Mouse (Mus musculus) neural tube, embryonic 12.5 days (tissue): ENCODE results near the gene Ube2cbp. TPM values are rescaled to one million over a fixed set of nuclear protein-coding genes. Genes with fewer than 3 reads are reported as not detected.
A peak's percentile ranks its signal among the peaks of the same experiment; 100 is the strongest.

Experiments used
- ATAC-seq: fragments of 200-750 bp; cut with Nextera tagmentation; 2 replicates; pipeline ENCODE4 v1.8.0; 2017; ENCODE audit warnings: low read depth, mild to moderate bottlenecking, moderate TSS enrichment, moderate library complexity; ENCODE audit not compliant: low FRiP score
- H3K27ac ChIP-seq: fragments of 300-500 bp; sonication (generic); 2 replicates; pipeline ENCODE4 v1.5.1; 2016
- H3K27me3 ChIP-seq: fragments of 300-500 bp; sonication (generic); replicated peaks from 2 replicates; pipeline ENCODE4 v1.6.1; 2016; ENCODE audit warnings: mild to moderate bottlenecking
- H3K36me3 ChIP-seq: fragments of 300-500 bp; sonication (generic); 2 replicates; pipeline ENCODE4 v1.6.1; 2016; ENCODE audit warnings: mild to moderate bottlenecking
- H3K4me1 ChIP-seq: fragments of 300-500 bp; sonication (generic); 2 replicates; pipeline ENCODE4 v1.6.1; 2016
- H3K4me2 ChIP-seq: fragments of 300-500 bp; sonication (generic); replicated peaks from 2 replicates; pipeline ENCODE4 v1.6.1; 2016; ENCODE audit warnings: mild to moderate bottlenecking
- H3K4me3 ChIP-seq: fragments of 300-500 bp; sonication (generic); 2 replicates; pipeline ENCODE4 v1.5.1; 2016
- H3K9ac ChIP-seq: fragments of 300-500 bp; sonication (generic); 2 replicates; pipeline ENCODE4 v1.6.1; 2016; ENCODE audit warnings: mild to moderate bottlenecking
- H3K9me3 ChIP-seq: fragments of 300-500 bp; sonication (generic); 2 replicates; pipeline ENCODE4 v1.6.1; 2016; ENCODE audit warnings: mild to moderate bottlenecking
- WGBS: fragments of 180-500 bp; shearing (Covaris S2); methylation state at CpG from one replicate; pipeline ENCODE4 v1.1.7; 2016; 5-methylcytosine and 5-hydroxymethylcytosine counted together
- polyA plus RNA-seq: library from polyadenylated mRNA; unstranded; fragments of >200 nt; fragmentation: Nextera tagmentation; extraction: Ambion mirVana; gene quantifications from 2 replicates; pipeline ENCODE4 v1.2.1, GENCODE M21; 2016

The Ube2cbp gene
- polyA plus RNA-seq, 1 experiment from 2014 or later: 7.0 TPM

- ATAC-seq: no peak
- H3K4me3 ChIP-seq: no peak overlapping the region
- 64% methylated on average over 5 of the region's 5 CpGs for WGBS
- no peak overlapping the region for H3K27ac ChIP-seq
- H3K36me3 ChIP-seq: no peaks in the 10 kb centered on the region
- H3K27me3 ChIP-seq: no peaks in the 10 kb centered on the region
- H3K4me2 ChIP-seq: no peak overlapping the region
- no peak overlapping the region for H3K9ac ChIP-seq
- H3K9me3 ChIP-seq: no peaks in the 10 kb centered on the region
- H3K4me1 ChIP-seq: no peaks in the 10 kb centered on the region
Measured at GRCm38 (mm10) chr9:86298131-86298530, 166.6 kb downstream of the Ube2cbp start.

- H3K36me3 ChIP-seq: no peaks in the 10 kb centered on the region
- no peak overlapping the region for H3K4me2 ChIP-seq
- WGBS: 72% methylated on average over 8 of the region's 8 CpGs
- no peak overlapping the region for H3K27ac ChIP-seq
- no peak overlapping the region for H3K9ac ChIP-seq
- no peak for ATAC-seq
- H3K4me3 ChIP-seq: no peak overlapping the region
- H3K27me3 ChIP-seq: no peaks in the 10 kb centered on the region
- no peaks in the 10 kb centered on the region for H3K9me3 ChIP-seq
- no peaks in the 10 kb centered on the region for H3K4me1 ChIP-seq
Measured at GRCm38 (mm10) chr9:86296683-86297638, 167.8 kb downstream of the Ube2cbp start.

GRCm38 (mm10) chr9:86287570-86287954 is 177.2 kb downstream of the Ube2cbp start:
- WGBS: 80% methylated on average over 3 of the region's 3 CpGs
- no peak overlapping the region for H3K27ac ChIP-seq
- H3K36me3 ChIP-seq: no peaks in the 10 kb centered on the region
- no peak for ATAC-seq
- no peaks in the 10 kb centered on the region for H3K27me3 ChIP-seq
- no peak overlapping the region for H3K4me3 ChIP-seq
- 0 out of 2 replicates have a peak, but pooled peaks cover 6% of the 10 kb centered on the region for H3K9me3 ChIP-seq
- no peak overlapping the region for H3K4me2 ChIP-seq
- H3K4me1 ChIP-seq: no peaks in the 10 kb centered on the region
- H3K9ac ChIP-seq: no peak overlapping the region

- H3K27me3 ChIP-seq: no peaks in the 10 kb centered on the region
- no peak overlapping the region for H3K4me3 ChIP-seq
- no peaks in the 10 kb centered on the region for H3K4me1 ChIP-seq
- WGBS: 84% methylated on average over 2 of the region's 2 CpGs
- H3K9ac ChIP-seq: no peak overlapping the region
- H3K36me3 ChIP-seq: no peaks in the 10 kb centered on the region
- H3K27ac ChIP-seq: no peak overlapping the region
- no peak for ATAC-seq
- no peak overlapping the region for H3K4me2 ChIP-seq
- H3K9me3 ChIP-seq: 0 out of 2 replicates have a peak, but pooled peaks cover 6% of the 10 kb centered on the region
Measured at GRCm38 (mm10) chr9:86286830-86287569, 177.8 kb downstream of the Ube2cbp start.

DNA sequence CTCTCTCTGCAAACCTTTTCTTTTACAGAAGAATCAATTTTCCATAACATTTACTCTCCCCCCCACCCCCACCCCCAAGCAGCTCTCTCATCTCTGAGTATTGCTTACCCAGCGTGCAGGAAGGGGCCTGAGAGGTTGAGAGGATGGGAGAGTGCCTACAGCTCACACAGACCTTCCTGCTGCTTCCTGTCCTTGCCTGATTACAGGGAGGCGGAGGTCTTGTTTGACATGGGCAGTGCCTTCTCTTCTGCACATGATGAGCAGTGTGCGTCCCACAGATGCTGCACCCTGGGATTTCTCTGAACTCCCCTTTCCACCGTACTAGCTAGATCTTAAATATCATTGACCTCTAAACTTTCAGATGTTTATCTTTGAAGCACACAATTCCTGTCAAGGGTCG is 182.2 kb downstream of the Ube2cbp start:
- Histone ChIP-seq H3K27ac (no peak overlapping the region), H3K36me3 (no peaks in the 10 kb centered on the region), H3K9ac (no peak overlapping the region), H3K4me2 (no peak overlapping the region), H3K9me3 (0 out of 2 replicates have a peak, but pooled peaks cover 6% of the 10 kb centered on the region), H3K4me1 (no peaks in the 10 kb centered on the region), H3K27me3 (no peaks in the 10 kb centered on the region), H3K4me3 (no peak overlapping the region)
- 78% methylated on average over 5 of the region's 5 CpGs for WGBS
- ATAC-seq: no peak

DNA sequence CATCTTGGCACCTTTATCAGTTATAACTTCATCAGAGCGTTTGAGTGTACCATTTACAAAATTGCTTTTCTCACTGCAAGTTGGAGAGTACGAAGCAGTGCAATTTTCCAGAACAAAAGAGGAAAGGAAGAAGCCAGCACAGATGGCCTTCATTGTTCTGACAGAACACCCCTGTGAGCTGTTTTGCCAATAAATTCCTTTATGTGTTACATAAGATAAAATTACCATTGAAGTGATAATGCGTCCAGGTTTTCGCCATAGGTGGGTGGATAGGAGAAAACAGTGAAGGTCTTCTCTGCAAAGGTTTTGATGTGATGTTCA is 183.6 kb downstream of the Ube2cbp start:
- no peak overlapping the region for H3K9ac ChIP-seq
- 0 out of 2 replicates have a peak, but pooled peaks cover 6% of the 10 kb centered on the region for H3K9me3 ChIP-seq
- no peaks in the 10 kb centered on the region for H3K36me3 ChIP-seq
- WGBS: 54% methylated on average over 4 of the region's 4 CpGs
- no peak overlapping the region for H3K4me2 ChIP-seq
- no peak overlapping the region for H3K4me3 ChIP-seq
- H3K27me3 ChIP-seq: no peaks in the 10 kb centered on the region
- ATAC-seq: no peak
- no peak overlapping the region for H3K27ac ChIP-seq
- H3K4me1 ChIP-seq: no peaks in the 10 kb centered on the region

- WGBS: 83% methylated on average over 10 of the region's 10 CpGs
- no peak for ATAC-seq
Measured at GRCm38 (mm10) chr9:86280461-86281146, 184.1 kb downstream of the Ube2cbp start.

GRCm38 (mm10) chr9:86269541-86269940 is 195.2 kb downstream of the Ube2cbp start:
- Histone ChIP-seq H3K27me3 (no peaks in the 10 kb centered on the region), H3K9ac (no peak overlapping the region), H3K4me3 (no peak overlapping the region), H3K4me1 (no peaks in the 10 kb centered on the region), H3K27ac (no peak overlapping the region), H3K36me3 (no peaks in the 10 kb centered on the region), H3K4me2 (no peak overlapping the region), H3K9me3 (no peaks in the 10 kb centered on the region)
- WGBS: 84% methylated on average over 5 of the region's 5 CpGs
- no peak for ATAC-seq

More at GRCm38 (mm10) chr9:86280461-86281146, 184.1 kb downstream of the Ube2cbp start:
- no peak overlapping the region for H3K4me2 ChIP-seq
- H3K9ac ChIP-seq: no peak overlapping the region
- no peak overlapping the region for H3K4me3 ChIP-seq
- no peaks in the 10 kb centered on the region for H3K27me3 ChIP-seq
- H3K4me1 ChIP-seq: no peaks in the 10 kb centered on the region
- H3K9me3 ChIP-seq: 0 out of 2 replicates have a peak, but pooled peaks cover 5% of the 10 kb centered on the region
- no peak overlapping the region for H3K27ac ChIP-seq
- H3K36me3 ChIP-seq: no peaks in the 10 kb centered on the region

GRCm38 (mm10) chr9:86266658-86267057 is 198.1 kb downstream of the Ube2cbp start:
- no peaks in the 10 kb centered on the region for H3K27me3 ChIP-seq
- H3K36me3 ChIP-seq: no peaks in the 10 kb centered on the region
- H3K4me2 ChIP-seq: no peak overlapping the region
- no peak overlapping the region for H3K4me3 ChIP-seq
- H3K27ac ChIP-seq: no peak overlapping the region
- no peaks in the 10 kb centered on the region for H3K9me3 ChIP-seq
- H3K9ac ChIP-seq: no peak overlapping the region
- 0 out of 2 replicates have a peak, but pooled peaks have one; percentile 17 for ATAC-seq
- H3K4me1 ChIP-seq: no peaks in the 10 kb centered on the region
- WGBS: 22% methylated on average over 2 of the region's 2 CpGs

Other genes starting within 250 kb of the Ube2cbp start
- gene Dop1a, start 2.2 kb upstream of the Ube2cbp start, polyA plus RNA-seq: 21.4 and 22.8 TPM in 2 replicates
- 37.4 and 41.9 TPM in 2 replicates for gene Pgm3, start 106.9 kb upstream of the Ube2cbp start, polyA plus RNA-seq
- gene Rwdd2a, start 107.0 kb upstream of the Ube2cbp start, polyA plus RNA-seq: 4.5 and 6.6 TPM in 2 replicates
- 23.7 and 26.3 TPM in 2 replicates for gene Me1, start 231.0 kb upstream of the Ube2cbp start, polyA plus RNA-seq